Mouse (Mus musculus) CH12.LX (cell line): ENCODE results near the gene Pomp. TPM values are rescaled to one million over a fixed set of nuclear protein-coding genes. Genes with fewer than 3 reads are reported as not detected.
"Not testable (repeated sequence)": the region's sequence is repeated elsewhere in the genome, so short reads cannot be mapped to it uniquely, and the experiment has no call there.

Experiments
- DNase-seq: peaks from one replicate; pipeline ENCODE4 v3.0.0-alpha.2; 2013; ENCODE audit errors: extremely low read depth
- H3K27ac ChIP-seq: 2 replicates; pipeline ENCODE4 v1.5.1; 2012; ENCODE audit warnings: low read depth, mild to moderate bottlenecking, control low read depth, moderate library complexity; ENCODE audit not compliant: insufficient read depth
- H3K27me3 ChIP-seq: replicated peaks from 2 replicates; pipeline ENCODE3; 2012; ENCODE audit warnings: inconsistent platforms
- H3K36me3 ChIP-seq, 2 experiments: replicated peaks in 1 of 2; 2 replicates each; pipeline versions ENCODE3 to v1.6.1; 2012; ENCODE audit warnings: inconsistent platforms in 1 of 2, low read length in 1 of 2, mild to moderate bottlenecking in 1 of 2, mixed read lengths in 1 of 2, moderate library complexity in 1 of 2; ENCODE audit not compliant: control insufficient read depth in 1 of 2, insufficient read depth in 1 of 2
- H3K4me1 ChIP-seq, 2 experiments: 2 replicates each; pipeline ENCODE4 v1.6.1; 2012; ENCODE audit warnings: inconsistent platforms in 1 of 2, moderate library complexity in 1 of 2; ENCODE audit not compliant: insufficient read depth in 2 of 2, control insufficient read depth in 1 of 2
- H3K4me2 ChIP-seq: 2 replicates; pipeline ENCODE4 v1.6.1; 2012; ENCODE audit warnings: low read depth, mild to moderate bottlenecking, control low read depth; ENCODE audit not compliant: poor library complexity, insufficient read depth, severe bottlenecking
- H3K4me3 ChIP-seq, 3 experiments: fragments of 150-350 bp in 1 of 3; sonication (generic) in 1 of 3; replicated peaks in 1 of 3; 2 replicates each; pipeline versions ENCODE3 to v1.5.1; 2011 to 2012; ENCODE audit warnings: low read depth in 2 of 3, low read length in 2 of 3, mild to moderate bottlenecking in 2 of 3, moderate library complexity in 2 of 3, control low read depth in 1 of 3, improper control_type of control experiment in 1 of 3, inconsistent platforms in 1 of 3, mixed read lengths in 1 of 3; ENCODE audit not compliant: poor library complexity in 1 of 3
- H3K79me2 ChIP-seq: replicated peaks from 2 replicates; pipeline ENCODE4 v1.6.1; 2012; ENCODE audit warnings: mild to moderate bottlenecking, moderate library complexity; ENCODE audit not compliant: control insufficient read depth, poor library complexity, insufficient read depth, severe bottlenecking; ENCODE audit errors: extremely low read depth
- H3K9ac ChIP-seq: 2 replicates; pipeline ENCODE4 v1.6.1; 2012; ENCODE audit warnings: low read depth, mild to moderate bottlenecking, control low read depth, moderate library complexity; ENCODE audit not compliant: insufficient read depth
- H3K9me3 ChIP-seq: replicated peaks from 2 replicates; pipeline ENCODE3; 2012; ENCODE audit warnings: low read length, inconsistent platforms, mixed read lengths
- BHLHE40 ChIP-seq: IDR thresholded peaks from 2 replicates; pipeline ENCODE4 v1.6.1; 2011; ENCODE audit warnings: mild to moderate bottlenecking, low read depth, low read length, improper control_type of control experiment
- CTCF ChIP-seq, 2 experiments: IDR thresholded peaks in 1 of 2; conservative IDR thresholded peaks in 1 of 2; 2 replicates each; pipeline ENCODE4 v1.5.1; 2011 to 2012; ENCODE audit warnings: low read depth in 2 of 2, low read length in 2 of 2, improper control_type of control experiment in 1 of 2, inconsistent platforms in 1 of 2, mild to moderate bottlenecking in 1 of 2, moderate library complexity in 1 of 2
- ELF1 ChIP-seq: IDR thresholded peaks from 2 replicates; pipeline ENCODE4 v1.6.1; 2014; ENCODE audit warnings: low read depth, mild to moderate bottlenecking, inconsistent platforms, low read length, improper control_type of control experiment
- EP300 ChIP-seq: IDR thresholded peaks from 2 replicates; pipeline ENCODE4 v1.6.1; 2011; ENCODE audit warnings: low read length, improper control_type of control experiment
- GABPA ChIP-seq: IDR thresholded peaks from 2 replicates; pipeline ENCODE4 v1.6.1; 2012; ENCODE audit warnings: low read depth, low read length, improper control_type of control experiment, inconsistent platforms; ENCODE audit not compliant: insufficient replicate concordance
- HCFC1 ChIP-seq: IDR thresholded peaks from 2 replicates; pipeline ENCODE4 v1.6.1; 2012; ENCODE audit warnings: low read depth, mild to moderate bottlenecking, inconsistent platforms, low read length, improper control_type of control experiment
- IRF4 ChIP-seq: IDR thresholded peaks from 2 replicates; pipeline ENCODE4 v1.6.1; 2014; ENCODE audit warnings: low read depth, mild to moderate bottlenecking, inconsistent platforms, low read length, improper control_type of control experiment
- KAT2A ChIP-seq: IDR thresholded peaks from 2 replicates; pipeline ENCODE4 v1.6.1; 2012; ENCODE audit warnings: low read length, improper control_type of control experiment, inconsistent platforms; ENCODE audit not compliant: insufficient replicate concordance
- MAFK ChIP-seq: IDR thresholded peaks from 2 replicates; pipeline ENCODE4 v1.6.1; 2011; ENCODE audit warnings: low read length, improper control_type of control experiment; ENCODE audit not compliant: insufficient replicate concordance
- MAX ChIP-seq: IDR thresholded peaks from 2 replicates; pipeline ENCODE4 v1.6.1; 2011; ENCODE audit warnings: low read length, improper control_type of control experiment
- MAZ ChIP-seq: IDR thresholded peaks from 2 replicates; pipeline ENCODE4 v1.6.1; 2012; ENCODE audit warnings: low read depth, mild to moderate bottlenecking, inconsistent platforms, low read length, improper control_type of control experiment, moderate library complexity
- MEF2A ChIP-seq: IDR thresholded peaks from 2 replicates; pipeline ENCODE4 v1.6.1; 2014; ENCODE audit warnings: low read depth, mild to moderate bottlenecking, inconsistent platforms, low read length, improper control_type of control experiment, borderline replicate concordance
- MXI1 ChIP-seq: IDR thresholded peaks from 2 replicates; pipeline ENCODE4 v1.6.1; 2011; ENCODE audit warnings: mild to moderate bottlenecking, low read depth, low read length, improper control_type of control experiment
- MYC ChIP-seq: IDR thresholded peaks from 2 replicates; pipeline ENCODE4 v1.6.1; 2011; ENCODE audit warnings: low read depth, mild to moderate bottlenecking, improper control_type of control experiment, low read length
- NELFE ChIP-seq: IDR thresholded peaks from 2 replicates; pipeline ENCODE4 v1.6.1; 2011; ENCODE audit warnings: low read depth, low read length, improper control_type of control experiment
- PAX5 ChIP-seq: IDR thresholded peaks from 2 replicates; pipeline ENCODE4 v1.6.1; 2012; ENCODE audit warnings: low read length, inconsistent platforms, mixed read lengths
- POLR2A ChIP-seq: IDR thresholded peaks from 2 replicates; pipeline ENCODE4 v1.6.1; 2011; ENCODE audit warnings: low read depth, mild to moderate bottlenecking, improper control_type of control experiment, low read length
- RAD21 ChIP-seq: IDR thresholded peaks from 2 replicates; pipeline ENCODE4 v1.6.1; 2011; ENCODE audit warnings: low read depth, mild to moderate bottlenecking, low read length, improper control_type of control experiment, moderate library complexity
- TBP ChIP-seq: conservative IDR thresholded peaks from 2 replicates; pipeline ENCODE4 v1.6.1; 2011; ENCODE audit warnings: low read depth, low read length, improper control_type of control experiment
- ZMIZ1 ChIP-seq: IDR thresholded peaks from 2 replicates; pipeline ENCODE4 v1.6.1; 2012; ENCODE audit warnings: low read depth, mild to moderate bottlenecking, inconsistent platforms, low read length, improper control_type of control experiment
- ZNF384 ChIP-seq: IDR thresholded peaks from 2 replicates; pipeline ENCODE4 v1.6.1; 2012; ENCODE audit warnings: low read depth, low read length, improper control_type of control experiment, inconsistent platforms
- dilution Hi-C: fragments of 300-500 bp; cut with MboI; formaldehyde crosslinking; loops from 2 replicates; pipeline ENCODE4 v1.14.3; 2020; ENCODE audit warnings: low sequenced_read_pairs; ENCODE audit not compliant: extremely low pct_unique_long_range_greater_than_20kb, extremely low pct_ligation_motif_present
- in situ Hi-C: fragments of 300-500 bp; cut with MboI; formaldehyde crosslinking; loops from 3 replicates; pipeline ENCODE4 v1.14.3; 2019; ENCODE audit warnings: low sequenced_read_pairs, low pct_ligation_motif_present, low pct_unique_long_range_greater_than_20kb, mixed read lengths
- polyA plus RNA-seq: library from polyadenylated mRNA; unstranded; fragments of >175 nt; gene quantifications from 2 replicates; pipeline ENCODE4 v1.2.1, GENCODE M21; 2012; ENCODE audit warnings: low read depth; ENCODE audit not compliant: insufficient read length
- total RNA-seq, 2 experiments: library from RNA; depleted of rRNA; stranded (reverse); fragments of 300-350 nt in 1 of 2; fragments of >200 nt in 1 of 2; gene quantifications; 2 replicates each; pipeline ENCODE4 v1.2.3; 2012 to 2014

Gene Pomp
- total and polyA plus RNA-seq, 3 experiments: 164 to 618 (median 303) TPM

- in situ Hi-C loops, H3K27me3 ChIP-seq, H3K36me3 ChIP-seq, H3K79me2 ChIP-seq, dilution Hi-C loops, H3K9me3 ChIP-seq, H3K9ac ChIP-seq, H3K4me2 ChIP-seq, H3K27ac ChIP-seq, H3K4me3 ChIP-seq: not testable (repeated sequence)
- H3K4me1 ChIP-seq: peaks cover 15 to 57% of the 10 kb centered on the region in 2 experiments
- TF ChIP-seq MAFK: peak; percentile 67; the same call in 1 of the 2 replicates
- peak; percentile 62 for DNase-seq
Observed at GRCm38 (mm10) chr5:147896501-147896900, 36.2 kb downstream of the Pomp start.

GRCm38 (mm10) chr5:147898254-147898653, 38.0 kb downstream of the Pomp start:
- H3K27me3 ChIP-seq: no peaks in the 10 kb centered on the region
- H3K36me3 ChIP-seq: no peaks in the 10 kb centered on the region
- no peaks in the 10 kb centered on the region for H3K9me3 ChIP-seq
- H3K27ac ChIP-seq: no peak overlapping the region
- TF ChIP-seq GABPA: no peak
- no peak for TF ChIP-seq ZNF384
- no peak for TF ChIP-seq HCFC1
- TF ChIP-seq MAZ: no peak
- no peak for TF ChIP-seq RAD21
- no peak for TF ChIP-seq POLR2A
- no peak for TF ChIP-seq PAX5
- no peak for TF ChIP-seq ZMIZ1
- TF ChIP-seq, all 38 proteins: peak for 0
- dilution Hi-C loops: no loop called here
- in situ Hi-C loops: no loop called here
- Histone ChIP-seq H3K4me2 (no peak overlapping the region), H3K9ac (no peak overlapping the region), H3K4me3 (no peak overlapping the region), H3K4me1 (peaks cover 15 to 45% of the 10 kb centered on the region in 2 experiments), H3K79me2 (no peaks in the 10 kb centered on the region)
- DNase-seq: no peak

GRCm38 (mm10) chr5:147898968-147899549, 38.8 kb downstream of the Pomp start:
- H3K4me1 ChIP-seq: peaks cover 15 to 41% of the 10 kb centered on the region in 2 experiments
- peak; percentile 35; the same call in 1 of the 2 replicates for TF ChIP-seq MEF2A
- TF ChIP-seq TBP: 0 out of 2 replicates have a peak, but pooled peaks have one; percentile 65
- 0 out of 2 replicates have a peak, but pooled peaks have one; percentile 13 for TF ChIP-seq MYC
- peak; percentile 10; the same call in 1 of the 2 replicates for TF ChIP-seq BHLHE40
- 0 out of 2 replicates have a peak, but pooled peaks have one; percentile 40 for TF ChIP-seq MAX
- peak in 1 of 2 experiments; percentile 33; a peak in 2 of 4 replicates for TF ChIP-seq CTCF (conservative IDR thresholded peaks at IDR 0.05 in 1 of 2, IDR thresholded peaks at IDR 0.05 in 1 of 2; ENCODE audit: low read depth in 2 of 2, low read length in 2 of 2)
- TF ChIP-seq MXI1: no peak; the same call in 1 of the 2 replicates
- TF ChIP-seq EP300: peak; percentile 83
- no peak for TF ChIP-seq KAT2A
- peak; percentile 86 for TF ChIP-seq IRF4
- TF ChIP-seq ELF1: peak; percentile 39; the same call in 1 of the 2 replicates
- no peak for TF ChIP-seq NELFE
- in situ Hi-C loops (no loop called here), dilution Hi-C loops (no loop called here)
- no peaks in the 10 kb centered on the region for H3K79me2 ChIP-seq
- no peaks in the 10 kb centered on the region for H3K9me3 ChIP-seq
- no peaks in the 10 kb centered on the region for H3K27me3 ChIP-seq
- H3K27ac ChIP-seq: no peak overlapping the region
- H3K36me3 ChIP-seq: no peaks in the 10 kb centered on the region
- no peak overlapping the region for H3K9ac ChIP-seq
- DNase-seq: peak; percentile 71
- H3K4me3 ChIP-seq: no peak overlapping the region
- no peak overlapping the region for H3K4me2 ChIP-seq
